Mouse (Mus musculus): Measurements from ENCODE around the gene Tmem87b. TPM values are rescaled to one million over a fixed set of nuclear protein-coding genes. Genes with fewer than 3 reads are reported as not detected.

The Tmem87b gene
- total and polyA plus RNA-seq, 2 experiments from 2014 or later: 27.7 to 34.8 TPM

GRCm38 (mm10) chr2:128812761-128813160 is 5.2 kb upstream of the Tmem87b start:
- WGBS: 35% methylated on average over 2 of the region's 2 CpGs
- Histone ChIP-seq H3K9me3 (ENCODE audit: low read length) (no peaks in the 10 kb centered on the region), H3K4me3 (ENCODE audit: low read depth, low read length) (no peak overlapping the region), H3K27me3 (ENCODE audit: insufficient read depth, low read length) (no peaks in the 10 kb centered on the region), H3K4me2 (ENCODE audit: low read depth, low read length, poor library complexity, severe bottlenecking) (no peak overlapping the region), H3K27ac (ENCODE audit: low read depth, low read length) (no peak overlapping the region), H3K36me3 (ENCODE audit: insufficient read depth, low read length) (no peaks in the 10 kb centered on the region), H3K9ac (replicated peaks; ENCODE audit: low read length, poor library complexity, severe bottlenecking) (no peak overlapping the region), H3K4me1 (ENCODE audit: insufficient read depth, low read length) (no peaks in the 10 kb centered on the region)
- no peak for TF ChIP-seq CTCF (IDR thresholded peaks at IDR 0.05)
- no peak for ATAC-seq (ENCODE audit: low FRiP score)
- DNase-seq (ENCODE audit: low spot score): no peak

- Histone ChIP-seq H3K27ac (ENCODE audit: low read depth, low read length) (no peak overlapping the region), H3K36me3 (ENCODE audit: insufficient read depth, low read length) (no peaks in the 10 kb centered on the region), H3K4me1 (ENCODE audit: insufficient read depth, low read length) (no peaks in the 10 kb centered on the region; the same call in 1 of the 2 replicates), H3K9ac (replicated peaks; ENCODE audit: low read length, poor library complexity, severe bottlenecking) (no peak overlapping the region), H3K4me3 (ENCODE audit: low read depth, low read length) (no peak overlapping the region), H3K27me3 (ENCODE audit: insufficient read depth, low read length) (no peaks in the 10 kb centered on the region), H3K4me2 (ENCODE audit: low read depth, low read length, poor library complexity, severe bottlenecking) (no peak overlapping the region), H3K9me3 (ENCODE audit: low read length) (no peaks in the 10 kb centered on the region)
- TF ChIP-seq CTCF (IDR thresholded peaks at IDR 0.05): no peak
- no peak for DNase-seq (ENCODE audit: low spot score)
- ATAC-seq (ENCODE audit: low FRiP score): no peak
- 75% methylated on average over 1 of the region's 1 CpGs for WGBS
These were observed 1.6 kb upstream of the Tmem87b start for GRCm38 (mm10) chr2:128816311-128816710.

- TF ChIP-seq CTCF (IDR thresholded peaks at IDR 0.05): no peak
- H3K4me1 ChIP-seq (ENCODE audit: insufficient read depth, low read length): no peaks in the 10 kb centered on the region; the same call in 1 of the 2 replicates
- no peaks in the 10 kb centered on the region for H3K27me3 ChIP-seq (ENCODE audit: insufficient read depth, low read length)
- peak overlapping the region; percentile 84; the same call in 1 of the 2 replicates for H3K4me3 ChIP-seq (ENCODE audit: low read depth, low read length)
- peak overlapping the region; percentile 69 for H3K4me2 ChIP-seq (ENCODE audit: low read depth, low read length, poor library complexity, severe bottlenecking)
- ATAC-seq (ENCODE audit: low FRiP score) (no peak), DNase-seq (ENCODE audit: low spot score) (no peak)
- WGBS: 47% methylated on average over 6 of the region's 6 CpGs
- H3K9me3 ChIP-seq (ENCODE audit: low read length): no peaks in the 10 kb centered on the region
- no peak overlapping the region for H3K27ac ChIP-seq (ENCODE audit: low read depth, low read length)
- H3K9ac ChIP-seq (replicated peaks; ENCODE audit: low read length, poor library complexity, severe bottlenecking): no peak overlapping the region
- no peaks in the 10 kb centered on the region for H3K36me3 ChIP-seq (ENCODE audit: insufficient read depth, low read length)
These were observed 1.0 kb upstream of the Tmem87b start for GRCm38 (mm10) chr2:128816916-128817315.

GRCm38 (mm10) chr2:128817387-128817785 is 532 bp upstream of the Tmem87b start:
- Histone ChIP-seq H3K4me1 (ENCODE audit: insufficient read depth, low read length) (no peaks in the 10 kb centered on the region; the same call in 1 of the 2 replicates), H3K9me3 (ENCODE audit: low read length) (no peaks in the 10 kb centered on the region), H3K4me2 (ENCODE audit: low read depth, low read length, poor library complexity, severe bottlenecking) (peak overlapping the region; percentile 69), H3K36me3 (ENCODE audit: insufficient read depth, low read length) (no peaks in the 10 kb centered on the region), H3K9ac (replicated peaks; ENCODE audit: low read length, poor library complexity, severe bottlenecking) (0 out of 2 replicates have a peak overlapping the region, but pooled peaks have one; percentile 84), H3K27me3 (ENCODE audit: insufficient read depth, low read length) (no peaks in the 10 kb centered on the region), H3K4me3 (ENCODE audit: low read depth, low read length) (peak overlapping the region; percentile 84), H3K27ac (ENCODE audit: low read depth, low read length) (peak overlapping the region; percentile 88)
- peak; percentile 85 for TF ChIP-seq CTCF (IDR thresholded peaks at IDR 0.05)
- DNase-seq (ENCODE audit: low spot score): peak; percentile 88
- peak; percentile 45 for ATAC-seq (ENCODE audit: low FRiP score)
- 0% methylated on average over 7 of the region's 7 CpGs for WGBS

GRCm38 (mm10) chr2:128818956-128819643 is 1.2 kb downstream of the Tmem87b start:
- TF ChIP-seq CTCF (IDR thresholded peaks at IDR 0.05): no peak
- H3K36me3 ChIP-seq (ENCODE audit: insufficient read depth, low read length): no peaks in the 10 kb centered on the region
- H3K4me2 ChIP-seq (ENCODE audit: low read depth, low read length, poor library complexity, severe bottlenecking): peak overlapping the region; percentile 69
- peak overlapping the region; percentile 88 for H3K27ac ChIP-seq (ENCODE audit: low read depth, low read length)
- DNase-seq (ENCODE audit: low spot score) (peak; percentile 8), ATAC-seq (ENCODE audit: low FRiP score) (no peak)
- H3K4me1 ChIP-seq (ENCODE audit: insufficient read depth, low read length): no peaks in the 10 kb centered on the region; the same call in 1 of the 2 replicates
- H3K9ac ChIP-seq (replicated peaks; ENCODE audit: low read length, poor library complexity, severe bottlenecking): peak overlapping the region; percentile 84
- H3K27me3 ChIP-seq (ENCODE audit: insufficient read depth, low read length): no peaks in the 10 kb centered on the region
- no peaks in the 10 kb centered on the region for H3K9me3 ChIP-seq (ENCODE audit: low read length)
- 13% methylated on average over 14 of the region's 14 CpGs for WGBS
- H3K4me3 ChIP-seq (ENCODE audit: low read depth, low read length): peak overlapping the region; percentile 84

GRCm38 (mm10) chr2:128820631-128821030 is 2.7 kb downstream of the Tmem87b start:
- Histone ChIP-seq H3K4me3 (ENCODE audit: low read depth, low read length) (no peak overlapping the region), H3K9me3 (ENCODE audit: low read length) (no peaks in the 10 kb centered on the region), H3K27ac (ENCODE audit: low read depth, low read length) (no peak overlapping the region), H3K4me1 (ENCODE audit: insufficient read depth, low read length) (no peaks in the 10 kb centered on the region; the same call in 1 of the 2 replicates), H3K36me3 (ENCODE audit: insufficient read depth, low read length) (no peaks in the 10 kb centered on the region), H3K4me2 (ENCODE audit: low read depth, low read length, poor library complexity, severe bottlenecking) (no peak overlapping the region), H3K9ac (replicated peaks; ENCODE audit: low read length, poor library complexity, severe bottlenecking) (no peak overlapping the region), H3K27me3 (ENCODE audit: insufficient read depth, low read length) (no peaks in the 10 kb centered on the region)
- no peak for TF ChIP-seq CTCF (IDR thresholded peaks at IDR 0.05)
- ATAC-seq (ENCODE audit: low FRiP score) (no peak), DNase-seq (ENCODE audit: low spot score) (no peak)
- WGBS: 84% methylated on average over 2 of the region's 2 CpGs

Data from midbrain, postnatal 0 days (tissue).